Mouse (Mus musculus): ENCODE measurements around the gene Tmem51. TPM values are rescaled to one million over a fixed set of nuclear protein-coding genes. Genes with fewer than 3 reads are reported as not detected.

The Tmem51 gene
- polyA plus RNA-seq, 1 experiment from 2014 or later = 26.8 TPM

Other genes with a start within 250 kb of the Tmem51 start
- not detected in 2 replicates for gene Ctrc, start 237.9 kb downstream of the Tmem51 start, polyA plus RNA-seq (2015; fragmentation: Nextera tagmentation; extraction: Ambion mirVana)
- gene Efhd2, start 209.4 kb downstream of the Tmem51 start, polyA plus RNA-seq (2015; fragmentation: Nextera tagmentation; extraction: Ambion mirVana) = 76.0 and 86.0 TPM in 2 replicates
- gene Fhad1, start 69.2 kb downstream of the Tmem51 start, polyA plus RNA-seq (2015; fragmentation: Nextera tagmentation; extraction: Ambion mirVana) = 3.9 and 5.5 TPM in 2 replicates
- 11.1 and 15.2 TPM in 2 replicates for gene Kazn, start 155.1 kb upstream of the Tmem51 start, polyA plus RNA-seq (2015; fragmentation: Nextera tagmentation; extraction: Ambion mirVana)

Measured in limb, embryonic 15.5 days (tissue).